Mouse (Mus musculus) liver, adult 2 months (tissue): ENCODE results near the gene Cnksr1.

Source experiments
- CTCF ChIP-seq: fragments of 200-500 bp; IDR thresholded peaks from 2 replicates; pipeline ENCODE4 v1.5.1; 2011; ENCODE audit warnings: low read depth, low read length, control low read depth
- POLR2A ChIP-seq: fragments of 200-500 bp; IDR thresholded peaks from 2 replicates; pipeline ENCODE4 v1.6.1; 2011; ENCODE audit warnings: low read length, control low read depth; ENCODE audit not compliant: insufficient read depth; ENCODE audit errors: extremely low read depth

GRCm38 (mm10) chr4:134230431-134230830 lies 7.8 kb downstream of the Cnksr1 start:
- no peak for TF ChIP-seq CTCF
- no peak for TF ChIP-seq POLR2A
